Mouse (Mus musculus) heart, embryonic 11.5 days (tissue): ENCODE measurements at regions not wholly inside any gene's neighbourhood (a gene's known extent, or its start where the extent isn't known, plus 50 kb on each side); places are given as distances from the start of the nearest gene placed in this dataset.

Source experiments
- ATAC-seq: fragments of 200-750 bp; cut with Nextera tagmentation; replicated peaks from 2 replicates; pipeline ENCODE4 v1.8.0; 2017; ENCODE audit warnings: moderate library complexity; ENCODE audit not compliant: insufficient number of reproducible peaks, low FRiP score, low TSS enrichment
- H3K27ac ChIP-seq: fragments of 300-500 bp; sonication (generic); 2 replicates; pipeline ENCODE4 v1.5.1; 2014; ENCODE audit warnings: mild to moderate bottlenecking, low read depth, low read length
- H3K27me3 ChIP-seq: fragments of 300-500 bp; sonication (generic); 2 replicates; pipeline ENCODE4 v1.6.1; 2014; ENCODE audit warnings: mild to moderate bottlenecking, low read length, mixed read lengths; ENCODE audit not compliant: control insufficient read depth, insufficient read depth
- H3K36me3 ChIP-seq: fragments of 300-500 bp; sonication (generic); 2 replicates; pipeline ENCODE4 v1.6.1; 2014; ENCODE audit warnings: mild to moderate bottlenecking, low read length, moderate library complexity, mixed read lengths; ENCODE audit not compliant: control insufficient read depth, insufficient read depth
- H3K4me1 ChIP-seq: fragments of 300-500 bp; sonication (generic); 2 replicates; pipeline ENCODE4 v1.6.1; 2014; ENCODE audit warnings: low read length; ENCODE audit not compliant: control insufficient read depth, insufficient read depth
- H3K4me2 ChIP-seq: fragments of 300-500 bp; sonication (generic); 2 replicates; pipeline ENCODE4 v1.6.1; 2014; ENCODE audit warnings: mild to moderate bottlenecking, moderate library complexity
- H3K4me3 ChIP-seq: fragments of 300-500 bp; sonication (generic); 2 replicates; pipeline ENCODE4 v1.5.1; 2014; ENCODE audit warnings: low read depth, low read length
- H3K9ac ChIP-seq: fragments of 300-500 bp; sonication (generic); 2 replicates; pipeline ENCODE4 v1.6.1; 2014; ENCODE audit warnings: mild to moderate bottlenecking, low read depth, low read length, moderate library complexity
- H3K9me3 ChIP-seq: fragments of 300-500 bp; sonication (generic); replicated peaks from 2 replicates; pipeline ENCODE4 v1.6.1; 2016; ENCODE audit warnings: low read length; ENCODE audit not compliant: control insufficient read depth
- WGBS: fragments of 180-500 bp; shearing (Covaris S2); extraction: QIAGEN DNeasy Blood & Tissue Kit; methylation state at CpG from one replicate; pipeline ENCODE4 v1.1.7; 2014; ENCODE audit not compliant: insufficient replicate concordance; 5-methylcytosine and 5-hydroxymethylcytosine counted together

DNA sequence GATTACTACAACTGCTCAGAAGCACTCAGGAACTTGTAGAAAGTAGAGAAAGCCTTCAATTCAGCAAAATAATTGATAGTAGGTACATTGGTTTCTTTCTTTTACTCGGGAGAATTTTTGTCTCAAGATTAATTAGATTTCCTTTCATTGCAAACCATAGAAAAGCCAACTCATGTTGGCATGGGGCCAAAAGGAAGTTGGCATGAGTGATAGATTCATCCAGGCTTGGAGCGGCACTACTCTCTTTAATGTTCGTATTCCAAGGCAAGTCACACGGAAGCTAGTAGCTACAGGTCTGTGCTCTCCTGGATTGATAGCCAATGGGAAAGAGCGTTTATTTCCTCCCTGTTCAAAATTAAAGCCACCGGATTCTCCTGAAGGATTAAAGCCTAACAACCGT, 580.6 kb upstream of the A1bg start:
- 71% methylated on average over 7 of the region's 7 CpGs for WGBS
- Histone ChIP-seq H3K4me2 (no peak overlapping the region), H3K4me3 (no peak overlapping the region), H3K27me3 (no peaks in the 10 kb centered on the region), H3K9ac (no peak overlapping the region), H3K9me3 (no peaks in the 10 kb centered on the region), H3K4me1 (no peaks in the 10 kb centered on the region), H3K27ac (no peak overlapping the region), H3K36me3 (no peaks in the 10 kb centered on the region)
- no peak for ATAC-seq

DNA sequence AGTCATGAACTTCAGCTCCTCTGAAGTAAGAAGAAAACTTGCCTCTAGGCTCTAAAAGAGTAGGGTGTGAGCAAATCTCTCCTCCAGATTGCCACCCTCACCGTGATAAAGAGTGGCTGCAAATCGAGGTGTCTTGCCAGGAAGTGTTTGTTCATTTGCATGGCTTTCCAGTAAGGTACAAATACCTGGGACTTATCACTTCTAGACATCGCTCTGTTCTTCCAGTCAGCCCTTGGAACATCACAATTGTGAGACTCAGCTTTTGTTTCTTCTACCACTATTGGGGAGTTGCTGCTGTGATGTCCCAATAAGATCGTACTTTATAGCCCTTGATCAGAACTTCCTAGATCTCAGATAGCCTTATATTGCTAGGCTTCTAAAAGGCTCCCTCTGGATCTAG, 566.9 kb upstream of the A1bg start:
- no peak overlapping the region for H3K4me2 ChIP-seq
- no peak overlapping the region for H3K27ac ChIP-seq
- H3K36me3 ChIP-seq: no peaks in the 10 kb centered on the region
- no peak overlapping the region for H3K4me3 ChIP-seq
- no peaks in the 10 kb centered on the region for H3K4me1 ChIP-seq
- no peaks in the 10 kb centered on the region for H3K27me3 ChIP-seq
- no peak for ATAC-seq
- no peaks in the 10 kb centered on the region for H3K9me3 ChIP-seq
- H3K9ac ChIP-seq: no peak overlapping the region
- 74% methylated on average over 4 of the region's 4 CpGs for WGBS

GRCm38 (mm10) chr15:61481861-61482260, 559.0 kb upstream of the A1bg start:
- Histone ChIP-seq H3K9ac (no peak overlapping the region), H3K4me2 (no peak overlapping the region), H3K4me3 (no peak overlapping the region), H3K36me3 (no peaks in the 10 kb centered on the region), H3K27me3 (no peaks in the 10 kb centered on the region), H3K4me1 (0 out of 2 replicates have a peak, but pooled peaks cover 3% of the 10 kb centered on the region), H3K9me3 (no peaks in the 10 kb centered on the region), H3K27ac (no peak overlapping the region)
- no peak for ATAC-seq
- 34% methylated on average over 7 of the region's 7 CpGs for WGBS

GRCm38 (mm10) chr15:61473900-61474299, 551.1 kb upstream of the A1bg start:
- Histone ChIP-seq H3K9ac (no peak overlapping the region), H3K27me3 (no peaks in the 10 kb centered on the region), H3K27ac (no peak overlapping the region), H3K4me3 (no peak overlapping the region), H3K4me2 (no peak overlapping the region), H3K36me3 (no peaks in the 10 kb centered on the region), H3K4me1 (no peaks in the 10 kb centered on the region), H3K9me3 (no peaks in the 10 kb centered on the region)
- ATAC-seq: no peak
- WGBS: 44% methylated on average over 1 of the region's 1 CpGs

GRCm38 (mm10) chr15:61455042-61455441, 532.2 kb upstream of the A1bg start:
- no peak overlapping the region for H3K4me3 ChIP-seq
- H3K9ac ChIP-seq: no peak overlapping the region
- 83% methylated on average over 5 of the region's 5 CpGs for WGBS
- H3K36me3 ChIP-seq: no peaks in the 10 kb centered on the region
- no peaks in the 10 kb centered on the region for H3K4me1 ChIP-seq
- H3K9me3 ChIP-seq: no peaks in the 10 kb centered on the region
- no peaks in the 10 kb centered on the region for H3K27me3 ChIP-seq
- H3K4me2 ChIP-seq: no peak overlapping the region
- H3K27ac ChIP-seq: no peak overlapping the region
- ATAC-seq: no peak

- Histone ChIP-seq H3K36me3 (no peaks in the 10 kb centered on the region), H3K9ac (no peak overlapping the region), H3K4me3 (no peak overlapping the region), H3K4me2 (no peak overlapping the region), H3K27me3 (no peaks in the 10 kb centered on the region), H3K4me1 (no peaks in the 10 kb centered on the region), H3K27ac (no peak overlapping the region), H3K9me3 (no peaks in the 10 kb centered on the region)
- ATAC-seq: no peak
- WGBS: 78% methylated on average over 1 of the region's 1 CpGs
These were observed 531.5 kb upstream of the A1bg start for GRCm38 (mm10) chr15:61454350-61454671.

- ATAC-seq: no peak
- no peak overlapping the region for H3K4me2 ChIP-seq
- H3K4me1 ChIP-seq: no peaks in the 10 kb centered on the region
- H3K27ac ChIP-seq: no peak overlapping the region
- H3K9ac ChIP-seq: no peak overlapping the region
- H3K36me3 ChIP-seq: no peaks in the 10 kb centered on the region
- H3K27me3 ChIP-seq: no peaks in the 10 kb centered on the region
- no peaks in the 10 kb centered on the region for H3K9me3 ChIP-seq
- H3K4me3 ChIP-seq: no peak overlapping the region
- WGBS: 70% methylated on average over 5 of the region's 5 CpGs
These were observed 531.0 kb upstream of the A1bg start for GRCm38 (mm10) chr15:61453656-61454349.

DNA sequence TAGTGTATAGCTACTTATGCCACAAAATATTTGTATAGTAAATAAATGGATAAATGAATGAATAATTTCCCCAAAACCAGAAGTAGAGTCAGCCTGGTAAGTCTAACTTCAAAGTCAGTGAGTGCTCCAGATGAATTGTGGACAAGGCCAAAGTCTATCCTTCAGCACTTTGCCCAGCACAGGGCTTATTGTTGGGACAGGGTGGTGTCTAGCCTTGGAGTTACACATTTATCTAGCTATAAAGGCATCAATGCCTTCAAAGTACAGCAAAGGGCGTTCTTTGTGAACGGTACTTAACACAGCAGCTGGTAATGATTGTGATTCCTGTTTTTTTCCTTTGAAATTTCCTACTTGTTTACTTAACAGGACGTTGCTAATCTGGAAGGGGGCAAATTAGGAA, 527.4 kb upstream of the A1bg start:
- no peaks in the 10 kb centered on the region for H3K27me3 ChIP-seq
- H3K4me3 ChIP-seq: no peak overlapping the region
- H3K36me3 ChIP-seq: no peaks in the 10 kb centered on the region
- no peak overlapping the region for H3K9ac ChIP-seq
- no peaks in the 10 kb centered on the region for H3K9me3 ChIP-seq
- ATAC-seq: no peak
- H3K27ac ChIP-seq: no peak overlapping the region
- H3K4me1 ChIP-seq: no peaks in the 10 kb centered on the region
- no peak overlapping the region for H3K4me2 ChIP-seq
- 30% methylated on average over 3 of the region's 3 CpGs for WGBS

DNA sequence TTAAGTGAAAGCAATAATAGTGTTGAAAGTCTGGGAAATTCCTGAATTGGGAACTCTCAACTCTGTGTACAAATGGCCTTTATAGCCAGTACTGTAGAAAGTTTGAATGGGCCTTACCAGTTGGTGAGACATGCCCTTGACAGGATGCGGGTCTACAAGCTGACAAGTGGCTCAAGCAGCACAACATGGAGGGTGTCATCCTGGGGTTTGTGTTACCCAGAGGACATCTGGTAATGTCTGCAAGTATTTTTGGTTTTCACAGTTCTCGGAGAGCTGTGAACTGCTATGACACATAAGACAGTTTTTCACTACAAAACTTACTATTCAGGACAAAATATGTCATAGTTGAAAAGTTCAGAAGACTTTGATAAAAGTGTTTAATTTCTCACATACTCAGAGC, 525.7 kb upstream of the A1bg start:
- H3K27me3 ChIP-seq: no peaks in the 10 kb centered on the region
- no peak overlapping the region for H3K27ac ChIP-seq
- 79% methylated on average over 2 of the region's 2 CpGs for WGBS
- ATAC-seq: no peak
- no peak overlapping the region for H3K4me3 ChIP-seq
- H3K9ac ChIP-seq: no peak overlapping the region
- no peaks in the 10 kb centered on the region for H3K36me3 ChIP-seq
- H3K9me3 ChIP-seq: no peaks in the 10 kb centered on the region
- no peak overlapping the region for H3K4me2 ChIP-seq
- H3K4me1 ChIP-seq: no peaks in the 10 kb centered on the region
